Mouse (Mus musculus) lung, adult 2 months (tissue): ENCODE measurements around the gene Sf3b5.

ENCODE experiments used
- CTCF ChIP-seq: fragments of 200-500 bp; IDR thresholded peaks from 2 replicates; pipeline ENCODE4 v1.5.1; 2011; ENCODE audit warnings: mild to moderate bottlenecking, low read length, control low read depth; ENCODE audit not compliant: insufficient read depth
- POLR2A ChIP-seq: fragments of 200-500 bp; IDR thresholded peaks from 2 replicates; pipeline ENCODE4 v1.6.1; 2011; ENCODE audit warnings: low read depth, mild to moderate bottlenecking, control low read depth, low read length, borderline replicate concordance; ENCODE audit errors: extremely low read depth

GRCm38 (mm10) chr10:12985028-12985427 is 20.1 kb upstream of the Sf3b5 start:
- TF ChIP-seq CTCF (no peak), POLR2A (no peak)
